Mouse (Mus musculus) heart, postnatal 4 days (tissue): ENCODE measurements around the gene Unc5a. TPM values are rescaled to one million over a fixed set of nuclear protein-coding genes. Genes with fewer than 3 reads are reported as not detected.

Experiments used
- total RNA-seq, 2 experiments: library from RNA; stranded (reverse); gene quantifications; 2 replicates each; pipeline ENCODE4 v1.2.3; 2021

Gene Unc5a
- total RNA-seq, 2 experiments from 2014 or later = 1.3 to 1.4 TPM

Other genes starting within 250 kb of the Unc5a start
- gene Cdhr2, start 247.9 kb upstream of the Unc5a start, total RNA-seq = not detected
- under 1 TPM; 0.10 to 0.11 TPM for gene Gprin1, start 199.5 kb upstream of the Unc5a start, total RNA-seq
- gene Sncb, start 182.8 kb upstream of the Unc5a start, total RNA-seq = not detected
- not detected for gene Eif4e1b, start 165.4 kb upstream of the Unc5a start, total RNA-seq
- 10 to 100 TPM in 1 of 2 experiments, 1 to 10 TPM in 1; 9.1 to 12.8 TPM for gene Tspan17, start 160.0 kb upstream of the Unc5a start, total RNA-seq
- under 1 TPM; 0.74 to 0.98 TPM for gene Hk3, start 72.0 kb downstream of the Unc5a start, total RNA-seq
- 10 to 100 TPM; 28.9 to 30.9 TPM for gene Uimc1, start 150.9 kb downstream of the Unc5a start, total RNA-seq
- gene Zfp346, start 155.9 kb downstream of the Unc5a start, total RNA-seq = 10 to 100 TPM; 17.7 to 20.1 TPM
- not detected for gene Gm17617, start 184.1 kb downstream of the Unc5a start, total RNA-seq
- 1 to 10 TPM in 1 of 2 experiments, under 1 TPM in 1; 0.61 to 1.3 TPM for gene Fgfr4, start 203.2 kb downstream of the Unc5a start, total RNA-seq